Mouse (Mus musculus): ENCODE results near the gene BC035044.

DNA sequence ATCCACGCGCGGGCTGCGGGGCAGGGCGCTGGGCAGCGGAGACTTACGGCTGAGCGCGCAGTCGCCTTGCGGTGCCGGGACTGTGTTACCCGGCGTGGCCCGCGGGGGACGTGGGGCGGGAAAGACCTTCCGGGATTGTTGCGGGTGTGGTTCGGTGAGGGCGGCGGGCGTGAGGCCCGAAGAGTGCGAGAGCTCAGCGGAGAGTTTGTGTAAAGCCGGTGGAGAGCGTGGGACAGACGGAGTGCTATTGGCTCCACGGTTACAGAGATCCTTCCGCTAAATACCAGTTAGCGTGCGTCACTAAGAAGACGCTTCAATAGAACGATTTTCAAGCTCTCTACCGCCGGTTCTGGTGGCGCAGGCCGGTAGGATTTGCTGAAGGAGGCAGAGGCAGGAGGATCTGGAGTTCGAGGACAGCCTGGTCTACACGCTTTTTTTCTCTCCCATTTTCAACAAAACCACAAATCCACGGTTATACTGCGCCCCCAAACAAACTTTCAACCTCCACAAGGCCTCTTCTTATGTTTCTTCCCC lies 47.9 kb downstream of the BC035044 start:
- TF ChIP-seq CTCF (IDR thresholded peaks at IDR 0.05; ENCODE audit: insufficient read depth, low read length) (no peak), POLR2A (IDR thresholded peaks at IDR 0.05; ENCODE audit: borderline replicate concordance, extremely low read depth, low read depth, low read length) (peak; percentile 77)

All from lung, adult 2 months (tissue).